Mouse (Mus musculus): Measurements from ENCODE around the gene Setdb1.

Setdb1 gene

GRCm38 (mm10) chr3:95292899-95293298 is 64.1 kb downstream of the Setdb1 start:
- DNase-seq (ENCODE audit: low spot score) = no peak

DNA sequence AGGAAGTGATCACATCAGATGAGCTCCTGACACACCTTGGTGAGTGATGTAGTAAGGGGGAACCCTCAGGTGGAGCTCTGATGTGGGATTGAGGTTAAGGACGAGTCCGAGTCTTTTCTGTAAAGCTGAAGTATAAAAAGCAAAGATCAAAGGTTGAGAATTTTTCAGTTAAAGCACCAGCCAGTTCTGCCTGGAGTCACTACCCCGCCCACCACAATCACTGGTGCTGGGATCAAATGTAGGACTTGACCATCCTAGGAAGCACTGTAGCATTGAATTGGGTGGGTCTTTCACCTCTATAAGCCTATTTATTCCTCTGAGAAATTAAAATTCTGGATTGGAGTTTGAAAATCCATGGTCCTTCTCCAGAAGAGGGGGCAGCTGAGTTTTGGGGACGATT is 66.0 kb downstream of the Setdb1 start:
- no peak for DNase-seq (ENCODE audit: low spot score)

- DNase-seq (ENCODE audit: low spot score) = no peak
Measured at GRCm38 (mm10) chr3:95290156-95290555, 66.8 kb downstream of the Setdb1 start.

- no peak for DNase-seq (ENCODE audit: low spot score)
Measured at GRCm38 (mm10) chr3:95289419-95289818, 67.6 kb downstream of the Setdb1 start.

- DNase-seq (ENCODE audit: low spot score) = no peak
Measured at GRCm38 (mm10) chr3:95287541-95287940, 69.5 kb downstream of the Setdb1 start.

DNA sequence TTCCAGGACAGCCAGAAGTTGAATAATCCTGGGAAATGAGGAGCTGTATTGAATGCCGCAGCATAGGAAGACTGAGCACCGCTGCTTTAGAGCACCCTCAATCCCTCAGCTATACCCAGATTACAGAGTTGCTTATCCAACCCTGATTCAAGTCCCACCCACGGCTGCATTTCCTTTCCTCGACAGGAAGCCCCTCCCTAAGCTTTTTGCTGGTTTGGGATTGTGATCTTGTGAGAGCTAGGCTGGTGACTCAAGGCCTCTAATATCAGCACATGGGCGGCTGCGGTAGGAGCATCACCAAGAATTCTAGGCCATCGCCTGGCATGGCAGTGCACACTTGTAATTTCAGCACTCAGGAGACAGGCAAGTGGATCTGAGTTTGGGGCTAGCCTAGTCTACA is 70.5 kb downstream of the Setdb1 start:
- DNase-seq (ENCODE audit: low spot score) = no peak

GRCm38 (mm10) chr3:95286011-95286410 is 71.0 kb downstream of the Setdb1 start:
- no peak for DNase-seq (ENCODE audit: low spot score)

DNA sequence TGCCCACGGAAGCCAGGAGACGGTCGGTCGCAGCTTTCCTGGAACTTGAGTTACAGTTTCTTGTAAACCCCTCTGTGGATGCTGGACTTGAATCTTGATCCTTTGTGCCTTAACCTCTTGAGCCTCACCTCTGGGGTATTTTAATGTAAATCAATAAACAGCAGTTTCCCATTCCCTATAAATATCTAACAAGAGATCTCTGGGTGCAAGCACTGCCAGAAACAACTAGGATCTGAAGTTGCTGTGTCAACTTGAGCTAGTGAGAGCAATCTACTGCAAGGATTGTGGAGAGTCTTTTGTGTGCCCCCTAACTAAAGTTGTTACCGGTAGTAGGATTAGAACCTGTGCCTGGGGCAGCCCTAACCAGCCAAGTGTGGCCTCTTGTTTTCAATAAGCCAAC is 71.6 kb downstream of the Setdb1 start:
- DNase-seq (ENCODE audit: low spot score) = no peak

GRCm38 (mm10) chr3:95284501-95285281 is 72.3 kb downstream of the Setdb1 start:
- no peak for DNase-seq (ENCODE audit: low spot score)

GRCm38 (mm10) chr3:95284062-95284461 is 72.9 kb downstream of the Setdb1 start:
- DNase-seq (ENCODE audit: low spot score) = no peak

DNA sequence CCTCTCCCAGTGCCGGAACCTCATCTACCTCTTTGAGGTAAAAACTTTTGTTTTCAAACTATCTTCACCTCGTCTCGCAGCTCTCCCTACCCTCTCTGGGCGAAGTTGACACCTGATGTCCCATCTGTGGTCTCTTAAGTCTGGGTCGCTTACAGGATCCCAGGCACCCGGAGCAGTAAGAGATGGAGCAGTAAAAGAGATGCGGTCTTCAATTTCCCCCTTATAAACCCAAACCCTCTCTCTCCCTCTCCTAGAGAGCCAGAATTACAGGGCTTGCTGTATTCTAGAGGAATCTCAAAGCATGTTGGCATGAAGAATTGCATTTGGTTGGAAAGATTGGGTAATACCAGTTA is 73.4 kb downstream of the Setdb1 start:
- DNase-seq (ENCODE audit: low spot score) = no peak

DNA sequence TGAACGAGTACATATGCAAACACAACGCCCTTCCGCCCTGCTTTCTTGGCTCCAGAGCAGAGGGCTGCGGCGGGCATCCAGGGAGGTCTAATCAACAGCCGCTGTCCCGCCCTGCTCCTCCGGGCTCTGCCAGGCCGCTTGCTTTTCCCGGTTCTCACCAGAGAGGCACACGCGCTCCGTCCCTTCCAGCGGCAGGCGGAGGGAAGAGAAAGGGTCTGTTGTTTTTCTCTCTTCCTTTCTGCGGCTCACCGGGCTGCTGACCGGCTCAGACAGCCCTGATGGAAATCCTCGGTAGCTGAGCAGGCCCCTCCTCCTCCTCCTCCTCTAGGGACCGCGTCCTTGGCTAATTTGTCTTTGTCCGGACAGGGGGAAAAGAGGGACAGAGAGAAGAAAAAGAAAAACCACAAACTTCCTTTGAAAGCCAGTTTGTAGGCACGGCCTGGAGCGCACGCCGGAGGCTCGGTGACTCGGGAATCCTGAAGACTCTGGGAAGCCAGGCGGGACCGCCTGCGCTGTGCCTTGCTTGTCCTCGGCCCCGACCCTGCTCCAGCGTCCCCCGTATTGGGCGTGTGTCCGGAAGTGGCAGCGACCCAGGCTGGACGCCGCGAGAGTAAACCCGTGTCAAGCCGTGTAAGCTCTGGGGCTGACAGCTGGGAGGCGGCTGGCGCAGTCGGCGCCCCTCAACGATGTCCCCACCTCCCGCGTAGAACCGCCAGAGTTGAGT is 74.0 kb downstream of the Setdb1 start:
- peak; percentile 84 for DNase-seq (ENCODE audit: low spot score)

GRCm38 (mm10) chr3:95282381-95282864 is 74.6 kb downstream of the Setdb1 start:
- peak; percentile 50 for DNase-seq (ENCODE audit: low spot score)

DNA sequence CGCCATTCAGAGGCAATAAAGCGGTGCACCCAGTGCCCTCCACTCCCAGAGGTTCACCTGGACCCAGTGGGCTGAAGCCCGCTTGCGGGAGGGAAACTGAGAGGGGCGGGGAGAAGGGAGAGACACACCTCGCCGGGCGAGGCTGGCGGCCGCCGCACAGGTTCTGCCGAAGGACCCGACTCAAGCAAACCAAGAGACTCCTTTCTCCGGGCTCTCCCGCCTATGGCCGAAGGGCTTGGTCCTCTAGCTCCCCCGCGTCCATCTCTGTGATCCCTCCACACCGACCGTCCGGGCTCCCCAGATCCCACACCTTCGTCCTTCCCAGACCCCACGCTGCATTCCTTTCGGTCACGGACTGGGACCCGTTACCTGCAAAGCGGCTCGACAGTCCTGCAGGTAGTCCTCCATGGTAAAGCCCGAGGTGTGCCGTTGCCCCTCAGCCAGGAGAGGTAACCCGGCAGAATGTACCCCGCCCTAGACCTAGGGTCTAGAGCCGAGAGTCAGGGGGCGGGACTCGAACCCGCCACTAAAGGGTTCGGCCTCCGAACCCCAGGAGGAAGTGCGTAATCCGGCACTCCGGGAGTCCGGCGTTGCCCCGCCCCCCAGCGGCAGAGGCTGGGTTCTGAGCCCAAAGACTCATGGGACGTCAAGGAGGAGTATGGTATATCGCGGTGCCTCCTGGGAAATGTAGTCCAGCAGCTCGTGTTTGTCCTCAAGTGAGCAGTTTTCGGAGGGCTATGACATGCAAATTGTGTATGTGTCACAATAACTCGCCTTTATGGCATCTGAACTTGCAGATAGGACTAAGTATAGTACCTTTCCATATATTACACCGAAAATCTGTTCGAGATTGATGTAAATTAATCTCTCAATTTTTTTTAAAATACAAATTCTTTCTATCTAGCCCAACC is 75.5 kb downstream of the Setdb1 start, which contains the start of the genes Mindy1 and Prune1:
TSS of gene Mindy1 (plus strand) at position 130 of the 911 bp plus-strand sequence.
TSS of gene Prune1 (minus strand) at position 861 of the 911 bp plus-strand sequence.
- DNase-seq (ENCODE audit: low spot score) = peak; percentile 99

DNA sequence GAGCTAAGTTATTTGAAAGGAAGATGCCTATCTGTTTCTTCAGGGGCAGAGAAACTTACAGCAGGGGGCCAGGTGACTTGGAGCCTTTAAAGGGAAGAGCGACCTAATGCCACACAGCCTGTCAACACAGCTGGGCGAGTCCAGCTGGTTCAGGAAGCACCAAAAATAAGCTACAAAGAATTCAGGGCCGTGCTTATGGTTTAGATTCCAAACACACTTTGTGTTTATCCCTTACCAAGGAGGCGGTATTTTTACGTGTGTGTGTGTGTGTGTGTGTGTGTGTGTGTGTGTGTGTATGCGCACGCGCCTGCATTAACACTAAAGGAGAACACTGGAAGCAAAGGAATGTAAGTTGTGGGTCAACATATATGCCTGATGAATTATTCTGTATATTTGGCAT is 76.3 kb downstream of the Setdb1 start:
- peak; percentile 45 for DNase-seq (ENCODE audit: low spot score)

GRCm38 (mm10) chr3:95277149-95277551 is 79.9 kb downstream of the Setdb1 start:
- DNase-seq (ENCODE audit: low spot score) = no peak

DNA sequence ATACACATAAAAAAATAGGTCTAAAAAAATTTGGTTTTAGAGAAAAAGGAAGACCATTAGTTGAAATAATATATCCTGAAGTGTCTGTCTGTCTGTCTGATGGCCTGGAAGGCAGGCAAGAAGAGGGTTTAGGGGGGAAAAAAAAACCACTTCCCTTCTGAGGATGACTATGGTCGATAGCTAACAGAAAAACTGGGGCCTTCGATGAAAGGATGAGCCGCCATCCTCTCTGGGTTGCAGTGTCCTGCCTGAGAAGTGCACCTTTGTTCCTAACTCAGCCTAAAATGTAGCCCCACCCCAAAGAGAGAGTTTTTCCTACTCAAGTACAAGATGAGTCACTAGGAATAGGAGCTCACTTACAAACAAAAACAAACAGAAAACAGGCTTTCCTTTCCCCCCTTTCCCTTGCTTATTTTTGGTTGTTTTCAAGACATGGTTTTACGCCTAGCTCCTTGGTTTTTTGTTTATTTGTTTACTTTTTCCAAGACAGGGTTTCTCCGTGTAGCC is 80.5 kb downstream of the Setdb1 start:
- DNase-seq (ENCODE audit: low spot score) = no peak

DNA sequence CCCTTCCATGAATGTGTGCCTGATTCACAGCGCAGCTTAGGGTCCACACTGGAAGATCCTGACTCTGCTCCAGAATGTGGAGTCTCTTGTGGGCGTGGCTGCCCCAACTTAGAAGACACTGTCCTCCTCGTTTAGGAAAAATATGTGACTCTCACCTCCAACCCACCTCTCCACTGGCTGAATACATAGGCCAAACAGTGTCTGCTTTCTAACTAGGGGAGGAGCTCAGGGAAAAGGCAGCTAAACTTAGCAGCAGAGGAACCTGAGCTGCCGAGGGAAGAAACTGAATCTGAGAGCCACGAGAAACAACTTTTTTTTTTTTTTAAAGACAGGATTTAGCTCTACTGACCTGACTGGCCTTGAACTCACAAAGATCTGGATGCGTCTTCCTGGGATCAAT is 81.8 kb downstream of the Setdb1 start:
- DNase-seq (ENCODE audit: low spot score) = no peak

DNA sequence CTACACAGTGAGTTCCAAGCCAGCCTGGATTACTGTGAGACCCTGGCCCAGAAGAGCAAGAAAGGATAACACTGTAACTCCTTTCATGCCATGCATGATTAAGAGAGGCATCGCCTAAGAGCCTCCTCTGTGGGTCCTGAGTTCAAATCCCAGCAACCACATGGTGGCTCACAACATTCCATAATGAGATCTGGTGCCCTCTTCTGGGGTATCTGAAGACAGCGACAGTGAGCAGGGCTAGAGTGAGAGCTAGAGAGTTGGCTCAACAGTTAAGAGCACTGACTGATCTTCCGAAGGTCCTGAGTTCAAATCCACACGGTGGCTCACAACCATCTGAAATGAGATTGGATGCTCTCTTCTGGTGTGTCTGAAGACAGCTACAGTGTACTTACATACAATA is 82.5 kb downstream of the Setdb1 start:
- DNase-seq (ENCODE audit: low spot score) = no peak

All from embryo, embryonic 10.5 days (tissue).